Mouse (Mus musculus) cerebellum, postnatal 14 days (tissue): ENCODE measurements at regions not wholly inside any gene's neighbourhood (a gene's known extent, or its start where the extent isn't known, plus 50 kb on each side); places are given as distances from the start of the nearest gene placed in this dataset.
A peak's percentile ranks its signal among the peaks of the same experiment; 100 is the strongest.
"Not testable (repeated sequence)": the region's sequence is repeated elsewhere in the genome, so short reads cannot be mapped to it uniquely, and the experiment has no call there.

Experiments
- DNase-seq, 2 experiments: peaks; one replicate each; pipeline ENCODE4 v3.0.0; 2021; ENCODE audit warnings: mixed read lengths in 2 of 2

- DNase-seq = no peak
Observed at GRCm38 (mm10) chr4:55206226-55206625, 143.6 kb upstream of the Rad23b start.

DNA sequence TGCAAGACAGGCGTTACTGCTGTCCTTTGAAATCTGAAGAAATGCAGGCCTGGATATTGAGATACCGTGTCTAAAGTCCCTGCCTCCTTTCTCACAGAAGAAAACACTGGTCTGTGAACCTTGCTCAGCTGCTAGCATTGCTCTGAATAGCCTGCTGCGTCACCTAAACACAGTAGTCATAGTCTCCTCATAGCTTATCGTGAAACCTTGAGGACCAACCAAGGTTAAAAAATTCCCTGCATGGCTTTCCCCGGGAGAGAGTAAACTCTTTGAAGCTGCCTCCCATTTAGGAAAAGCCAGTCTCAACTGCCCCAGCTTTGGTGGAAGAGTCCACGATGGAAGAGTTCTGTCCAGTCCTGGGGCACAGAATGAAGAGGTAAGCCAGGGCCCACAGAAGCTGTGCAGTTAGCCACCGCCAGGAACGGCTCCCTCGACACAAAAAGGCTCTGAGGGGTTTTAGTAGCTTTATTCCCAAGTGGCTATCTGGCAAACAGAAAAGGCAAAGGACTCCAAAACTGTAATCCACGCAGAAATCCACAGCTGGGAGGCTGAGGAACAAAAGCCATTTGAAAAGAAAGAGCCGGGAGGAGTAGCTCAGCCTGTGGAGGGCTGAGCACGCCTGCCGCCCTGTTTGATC, 142.0 kb upstream of the Rad23b start:
- DNase-seq = no peak

DNA sequence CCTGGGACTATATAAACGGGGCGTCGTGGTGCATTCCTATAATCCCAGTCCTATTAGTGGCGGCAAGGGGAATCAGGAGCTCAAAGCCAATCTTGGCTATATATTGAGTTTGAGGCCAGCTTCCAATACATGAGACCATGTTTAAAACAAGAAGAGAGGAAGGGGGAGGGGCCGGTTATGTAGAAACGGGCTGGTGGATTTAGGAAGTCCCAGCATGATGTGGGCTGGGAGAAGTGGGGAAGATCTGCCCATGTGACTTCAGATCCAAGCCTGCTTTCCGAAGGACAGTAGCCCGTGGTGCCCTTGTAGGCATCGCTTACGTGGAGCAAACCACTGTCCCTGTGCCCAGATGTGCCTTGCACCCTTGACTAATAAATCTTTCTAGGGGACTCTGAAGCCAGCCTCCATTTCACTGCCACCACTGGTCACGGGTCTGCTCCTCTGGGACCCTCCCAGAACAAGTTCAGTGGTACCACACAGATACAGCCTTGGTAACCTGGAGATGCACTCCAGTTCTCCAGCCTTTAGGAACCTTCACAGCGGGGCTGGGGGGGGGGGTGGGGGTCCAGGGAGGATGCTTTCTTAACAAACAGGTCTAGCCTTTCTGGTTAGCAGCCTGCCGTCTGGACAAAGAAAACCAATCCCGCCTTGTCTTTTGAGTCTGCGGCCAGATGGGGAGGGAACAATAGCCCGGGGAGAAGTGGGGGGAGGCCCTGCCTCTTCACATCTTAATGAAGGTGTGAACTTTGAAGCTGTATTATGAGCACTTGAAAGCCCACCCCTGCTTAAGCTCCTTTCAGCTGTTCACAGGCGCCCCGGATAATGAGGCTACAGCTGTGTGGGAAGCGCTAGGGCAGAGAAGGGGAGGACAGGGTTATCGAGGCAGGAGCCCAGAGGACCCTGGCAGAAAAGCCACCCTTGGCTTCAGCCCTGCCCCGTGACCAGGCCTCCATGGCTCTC, 141.2 kb upstream of the Rad23b start:
- no peak for DNase-seq

DNA sequence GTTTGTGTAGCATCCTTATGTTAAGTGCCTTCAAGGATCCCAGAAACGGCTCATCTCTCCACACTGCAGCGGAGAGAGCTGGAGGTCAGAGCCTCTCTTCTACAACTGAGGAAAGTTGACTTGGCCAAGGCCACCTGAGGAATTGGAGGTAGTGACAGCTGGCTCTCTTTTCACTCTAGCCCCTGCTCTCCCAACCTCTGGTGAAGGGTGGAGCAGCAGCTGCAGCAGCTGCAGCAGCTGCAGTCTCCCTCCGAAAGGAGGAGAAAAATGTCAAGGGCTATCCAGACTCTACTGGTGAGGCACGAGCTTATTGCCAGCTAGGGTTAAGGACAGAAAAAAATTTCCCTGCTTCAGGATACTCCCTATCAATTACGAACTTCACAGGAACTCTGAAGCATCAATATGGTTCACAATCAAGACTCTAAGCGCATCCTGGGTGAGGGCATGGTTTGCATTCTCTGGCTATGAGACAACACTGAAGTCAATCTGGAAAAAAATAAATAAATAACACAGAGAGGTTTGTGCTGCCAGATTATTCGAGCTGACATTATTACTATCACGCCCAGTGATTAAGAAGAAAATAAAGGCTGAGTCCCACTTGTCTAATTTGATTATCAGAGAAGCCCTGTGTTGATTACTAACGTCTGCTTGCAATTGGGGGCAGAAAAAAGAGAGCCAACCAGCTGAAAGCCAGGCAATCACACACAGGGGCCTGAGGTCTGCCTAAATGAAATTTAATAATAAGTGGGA, 134.2 kb upstream of the Rad23b start:
- DNase-seq = no peak

DNA sequence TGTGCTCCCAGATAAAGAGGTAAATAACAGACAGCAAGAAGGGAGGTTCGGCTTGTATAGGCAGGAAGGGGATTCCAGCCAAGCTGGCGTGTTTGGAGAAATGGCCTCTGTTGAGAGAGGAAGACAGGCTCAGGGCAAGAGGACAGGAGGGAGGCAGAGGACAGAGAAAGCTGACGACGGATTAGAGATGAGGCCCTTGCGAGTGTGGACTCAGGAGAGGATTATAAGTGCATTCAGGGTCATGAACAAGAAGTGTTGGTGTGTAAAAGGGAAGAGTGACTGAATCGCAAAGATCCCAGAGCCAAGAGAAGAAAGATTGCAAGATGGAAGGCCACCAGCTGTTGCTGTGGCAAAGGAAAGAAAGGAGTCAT, 133.7 kb upstream of the Rad23b start:
- no peak for DNase-seq

DNA sequence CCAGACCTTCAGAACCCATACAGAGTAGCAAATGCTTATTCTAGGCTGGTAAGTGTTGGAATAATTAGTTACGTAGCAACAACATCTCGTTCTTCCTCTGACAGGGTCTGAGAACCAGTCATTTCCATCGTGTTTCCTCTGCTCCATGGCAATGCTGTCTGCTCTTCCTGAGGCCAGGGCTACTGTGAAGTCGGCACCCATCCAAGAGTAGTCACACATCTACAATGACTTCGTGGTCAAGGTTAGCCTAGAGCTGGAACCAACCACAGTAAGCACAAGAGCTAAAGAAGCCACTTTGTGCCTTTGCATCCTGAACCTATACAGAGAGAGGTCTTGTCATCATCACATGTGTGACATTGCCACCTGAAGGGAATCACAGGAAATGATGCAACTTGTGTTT, 124.1 kb upstream of the Rad23b start:
- DNase-seq = no peak

DNA sequence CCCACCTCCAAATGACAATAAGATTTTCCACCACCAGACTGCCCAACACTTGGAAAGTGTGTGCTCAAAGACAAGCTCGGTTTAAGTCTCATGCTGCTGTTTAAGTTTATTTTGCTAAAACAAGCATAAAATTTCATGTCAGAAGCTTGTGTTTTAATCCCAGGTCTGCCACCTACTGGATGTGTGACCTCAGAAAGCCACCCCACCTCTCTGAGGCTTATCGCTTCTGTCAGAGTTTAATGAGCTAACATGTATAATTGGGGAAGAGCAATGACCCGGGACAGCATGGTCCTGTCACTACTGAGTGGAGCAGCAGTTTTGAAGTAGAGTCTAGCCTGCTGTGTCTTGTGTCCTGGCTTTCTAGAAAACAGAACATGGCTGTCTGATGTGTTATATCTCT, 122.4 kb upstream of the Rad23b start:
- DNase-seq = peak in 1 of 2 experiments; percentile 21

DNA sequence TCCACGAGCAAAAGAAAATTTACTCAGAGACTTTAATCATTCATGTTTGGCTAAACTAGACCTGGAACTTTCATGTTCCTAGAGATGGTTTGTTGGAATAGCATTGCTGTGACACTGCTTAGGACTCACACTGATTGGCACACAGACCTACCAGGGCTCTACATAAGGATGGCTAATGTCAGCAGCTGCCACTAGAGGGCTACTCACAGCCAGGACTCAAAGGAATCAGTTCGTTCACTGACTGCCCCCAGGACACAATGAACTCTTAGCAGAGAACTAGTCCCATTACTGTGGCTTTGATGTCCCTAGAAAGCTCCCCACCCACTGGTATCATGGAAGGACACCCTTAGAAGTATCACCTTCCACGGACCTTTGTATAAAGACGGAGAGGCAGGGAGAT, 118.3 kb upstream of the Rad23b start:
- DNase-seq = peak; percentile 27 to 39

GRCm38 (mm10) chr4:55237856-55238255, 112.0 kb upstream of the Rad23b start:
- no peak for DNase-seq

DNA sequence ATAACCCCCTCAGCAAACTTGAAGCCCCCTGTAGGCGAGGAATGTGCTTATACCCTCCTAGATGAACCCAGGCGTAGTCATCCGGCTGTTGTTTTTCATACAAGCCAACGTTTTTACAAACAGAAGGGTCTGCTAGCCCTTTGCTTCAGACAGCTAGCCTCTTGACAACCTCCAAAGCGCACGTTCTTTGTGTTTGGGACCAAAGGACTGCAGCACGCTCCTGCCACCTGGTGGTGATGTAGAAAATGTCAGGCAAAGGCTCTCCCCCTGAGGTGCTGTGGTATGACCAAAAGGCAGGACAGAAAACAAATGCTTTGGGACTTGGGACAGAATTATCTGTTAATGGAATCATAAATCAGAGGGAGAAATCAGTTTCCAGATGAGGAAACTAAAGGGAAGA, 109.4 kb upstream of the Rad23b start:
- peak; percentile 86 to 88 for DNase-seq

DNA sequence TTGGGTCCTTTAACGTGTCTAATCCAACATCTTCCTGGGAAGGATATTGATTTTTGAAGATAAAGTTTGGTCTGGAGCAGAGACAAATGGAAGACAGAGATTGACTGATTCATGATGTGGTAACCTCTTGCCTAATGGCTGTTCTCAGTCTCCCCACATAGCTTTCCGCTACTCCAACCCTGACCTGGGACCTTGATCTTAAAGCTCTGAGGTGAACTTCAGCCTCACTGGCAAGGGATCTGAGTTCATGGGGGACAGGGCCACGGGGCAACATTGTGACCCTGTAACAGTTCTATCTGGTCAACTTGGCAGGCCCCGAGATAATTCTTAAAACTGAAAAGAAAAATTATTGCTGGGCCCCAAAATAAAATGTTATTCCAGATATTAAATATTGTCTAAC, 107.5 kb upstream of the Rad23b start:
- DNase-seq = no peak

GRCm38 (mm10) chr4:55243091-55244058, 106.5 kb upstream of the Rad23b start:
- DNase-seq = no peak

- no peak for DNase-seq
Observed at GRCm38 (mm10) chr4:55245789-55246188, 104.1 kb upstream of the Rad23b start.

GRCm38 (mm10) chr4:55250334-55250733, 99.5 kb upstream of the Rad23b start:
- DNase-seq = no peak

DNA sequence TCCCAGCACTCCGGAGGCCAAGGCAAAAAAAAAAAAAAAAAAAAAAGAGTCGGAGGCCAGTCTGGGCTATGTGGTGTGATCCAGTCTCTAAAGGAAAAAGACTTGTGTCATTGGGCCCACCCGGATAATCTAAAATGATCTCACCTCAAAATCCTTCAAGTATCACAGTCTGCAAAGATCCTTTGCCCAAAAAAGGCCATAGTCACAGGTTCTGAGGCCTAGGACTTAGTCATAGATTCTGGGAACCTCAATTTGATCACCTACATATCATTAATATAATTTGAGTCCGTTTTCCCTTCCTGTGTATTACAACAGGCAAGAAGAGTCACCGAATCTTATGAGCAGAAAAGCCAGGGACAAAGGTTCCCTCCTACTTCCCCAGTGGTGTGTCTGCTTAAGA, 98.3 kb upstream of the Rad23b start:
- no peak for DNase-seq

GRCm38 (mm10) chr4:55253769-55254168, 96.1 kb upstream of the Rad23b start:
- DNase-seq = no peak

- no peak for DNase-seq
Observed at GRCm38 (mm10) chr4:55271965-55272630, 77.7 kb upstream of the Rad23b start.

DNA sequence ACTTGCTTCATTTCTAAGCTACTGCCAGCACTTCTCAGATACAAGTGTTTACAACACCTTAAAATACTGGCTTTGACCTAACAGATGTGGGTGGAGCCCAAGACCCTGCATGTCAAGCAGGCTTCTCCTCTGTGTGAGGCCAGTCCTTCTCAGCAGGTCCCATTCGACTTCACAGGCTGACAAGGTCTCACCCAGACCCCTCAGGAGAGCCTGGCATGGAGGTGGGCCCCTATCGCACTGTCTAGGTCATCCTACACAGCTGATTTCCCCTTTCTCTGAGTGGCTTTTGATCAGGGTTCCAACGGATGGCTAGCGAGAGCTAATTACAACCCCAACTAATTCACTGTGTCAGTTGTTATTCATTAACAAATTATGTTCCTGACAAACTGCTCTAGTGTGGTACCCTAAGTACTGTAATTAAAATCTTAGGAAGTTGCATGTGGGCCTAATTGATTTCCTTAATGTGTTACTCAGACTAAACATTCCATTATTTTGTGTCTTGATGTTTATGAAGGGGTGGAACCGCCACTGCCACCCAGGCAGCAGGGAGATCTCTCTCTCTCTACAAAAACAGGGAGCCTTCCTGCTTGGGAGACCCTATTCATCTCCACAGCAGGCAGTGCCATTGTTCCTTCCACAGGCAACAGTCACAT, 73.4 kb upstream of the Rad23b start:
- no peak for DNase-seq

- DNase-seq = not testable (repeated sequence)
Observed at GRCm38 (mm10) chr4:55279351-55279750, 70.5 kb upstream of the Rad23b start.

GRCm38 (mm10) chr4:55280706-55281105, 69.1 kb upstream of the Rad23b start:
- DNase-seq = peak in 1 of 2 experiments; percentile 23

- DNase-seq = no peak
Observed at GRCm38 (mm10) chr4:55281486-55282096, 68.3 kb upstream of the Rad23b start.
